Mouse (Mus musculus) embryonic facial prominence, embryonic 10.5 days (tissue): ENCODE results near the gene Gm34653. TPM values are rescaled to one million over a fixed set of nuclear protein-coding genes. Genes with fewer than 3 reads are reported as not detected.

Experiments used
- DNase-seq: peaks from one replicate; pipeline ENCODE4 v3.0.0-alpha.2; 2017; ENCODE audit warnings: low spot score
- H3K27ac ChIP-seq: fragments of 300-500 bp; sonication (generic); replicated peaks from 2 replicates; pipeline ENCODE4 v1.5.1; 2016; ENCODE audit warnings: mild to moderate bottlenecking
- H3K27me3 ChIP-seq: fragments of 300-500 bp; sonication (generic); replicated peaks from 2 replicates; pipeline ENCODE4 v1.6.1; 2016; ENCODE audit warnings: low read depth, mild to moderate bottlenecking; ENCODE audit not compliant: poor library complexity, severe bottlenecking
- H3K36me3 ChIP-seq: fragments of 300-500 bp; sonication (generic); replicated peaks from 2 replicates; pipeline ENCODE4 v1.6.1; 2016; ENCODE audit warnings: mild to moderate bottlenecking, moderate library complexity
- H3K4me1 ChIP-seq: fragments of 300-500 bp; sonication (generic); 2 replicates; pipeline ENCODE4 v1.6.1; 2016
- H3K4me3 ChIP-seq: fragments of 300-500 bp; sonication (generic); 2 replicates; pipeline ENCODE4 v1.5.1; 2016; ENCODE audit warnings: mild to moderate bottlenecking, moderate library complexity
- H3K9me3 ChIP-seq: fragments of 300-500 bp; sonication (generic); 2 replicates; pipeline ENCODE4 v1.6.1; 2016; ENCODE audit warnings: mild to moderate bottlenecking
- whole genome bisulfite sequencing: fragments of 180-500 bp; shearing (Covaris S2); methylation state at CpG from one replicate; pipeline ENCODE4 v1.1.7; 2016; 5-methylcytosine and 5-hydroxymethylcytosine counted together
- polyA plus RNA-seq: library from polyadenylated mRNA; unstranded; fragments of >200 nt; fragmentation: Nextera tagmentation; extraction: Ambion mirVana; gene quantifications from 2 replicates; pipeline ENCODE4 v1.2.1, GENCODE M21; 2016

The Gm34653 gene
- polyA plus RNA-seq, 1 experiment from 2014 or later: 0.09 TPM

DNA sequence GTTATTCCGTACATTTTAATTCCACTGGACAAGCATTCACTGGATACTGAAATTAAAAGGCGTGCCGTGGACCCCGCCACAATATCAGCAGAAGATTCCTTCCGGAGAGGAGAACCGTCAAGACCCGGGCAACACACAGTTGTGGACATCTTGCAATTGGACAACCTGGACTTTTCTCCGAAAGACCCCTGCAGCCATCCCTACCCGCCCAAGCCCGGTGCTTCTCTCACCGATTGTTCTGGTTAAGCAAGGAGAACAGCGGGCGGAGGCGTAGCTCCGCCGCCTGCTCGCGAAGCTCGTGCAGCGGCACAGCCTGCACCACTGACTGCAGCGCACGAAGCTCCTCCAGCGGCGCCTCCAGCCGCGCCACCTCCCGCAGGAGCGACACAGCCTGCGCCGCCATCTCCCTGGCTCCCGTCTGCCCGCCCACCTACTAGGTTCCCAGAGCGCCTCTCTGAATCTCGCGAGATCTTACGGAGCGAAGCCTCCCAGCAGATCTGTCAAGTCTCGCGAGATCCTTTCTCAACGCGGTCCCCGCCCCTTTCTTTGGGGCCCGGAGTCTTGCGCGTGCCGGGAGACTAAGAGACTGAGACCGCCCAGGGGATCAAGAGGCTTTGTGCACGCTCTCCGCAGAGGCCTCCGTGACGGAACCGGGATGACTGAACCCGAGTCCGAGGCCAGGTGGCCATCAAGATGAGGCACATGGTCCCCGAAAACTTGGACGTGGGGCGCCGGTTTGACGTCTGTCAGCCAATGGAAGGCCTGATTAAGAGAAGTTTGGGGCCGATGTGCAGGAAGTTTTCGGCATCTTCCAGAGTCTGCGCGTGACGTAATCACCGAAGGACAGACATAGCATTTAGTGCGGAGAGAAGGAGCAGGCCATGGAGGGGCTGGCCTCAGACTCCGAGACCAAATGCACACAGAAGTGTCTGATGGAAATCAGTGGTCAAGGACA is 38.0 kb downstream of the Gm34653 start:
- Histone ChIP-seq H3K4me1 (peaks cover 33% of the 10 kb centered on the region), H3K36me3 (peaks cover 20% of the 10 kb centered on the region), H3K27me3 (peaks cover 31% of the 10 kb centered on the region), H3K27ac (peak overlapping the region; percentile 95), H3K4me3 (peak overlapping the region; percentile 94), H3K9me3 (no peaks in the 10 kb centered on the region)
- under 1% methylated on average over 67 of the region's 67 CpGs for WGBS
- peak; percentile 97 for DNase-seq

- peak within 1 kb of the TSS; percentile 43 for H3K4me3 ChIP-seq
- H3K4me1 ChIP-seq: peaks cover 25% of the 10 kb centered on the region
- peak; percentile 27 for DNase-seq
- H3K27ac ChIP-seq: 0 out of 2 replicates have a peak within 1 kb of the TSS, but pooled peaks have one; percentile 2
- H3K36me3 ChIP-seq: no peaks in the 10 kb centered on the region
- H3K9me3 ChIP-seq: no peaks in the 10 kb centered on the region
- H3K27me3 ChIP-seq: peaks cover 45% of the 10 kb centered on the region
- 3% methylated on average over 14 of the region's 14 CpGs for WGBS
Observed at GRCm38 (mm10) chr2:34874271-34874670, 41.5 kb downstream of the Gm34653 start, which contains the start of gene Cutal. TSS of gene Cutal (plus strand) at chr2:34874396.

GRCm38 (mm10) chr2:34874816-34875345 is 42.1 kb downstream of the Gm34653 start, which contains the start of gene Psmd5:
TSS of gene Psmd5 (minus strand) at chr2:34874968.
- Histone ChIP-seq H3K4me1 (peaks cover 19% of the 10 kb centered on the region), H3K36me3 (no peaks in the 10 kb centered on the region), H3K27me3 (peaks cover 45% of the 10 kb centered on the region), H3K27ac (0 out of 2 replicates have a peak within 1 kb of the TSS, but pooled peaks have one; percentile 2), H3K4me3 (peak within 1 kb of the TSS; percentile 43), H3K9me3 (no peaks in the 10 kb centered on the region)
- WGBS: 18% methylated on average over 8 of the region's 8 CpGs
- DNase-seq: no peak

DNA sequence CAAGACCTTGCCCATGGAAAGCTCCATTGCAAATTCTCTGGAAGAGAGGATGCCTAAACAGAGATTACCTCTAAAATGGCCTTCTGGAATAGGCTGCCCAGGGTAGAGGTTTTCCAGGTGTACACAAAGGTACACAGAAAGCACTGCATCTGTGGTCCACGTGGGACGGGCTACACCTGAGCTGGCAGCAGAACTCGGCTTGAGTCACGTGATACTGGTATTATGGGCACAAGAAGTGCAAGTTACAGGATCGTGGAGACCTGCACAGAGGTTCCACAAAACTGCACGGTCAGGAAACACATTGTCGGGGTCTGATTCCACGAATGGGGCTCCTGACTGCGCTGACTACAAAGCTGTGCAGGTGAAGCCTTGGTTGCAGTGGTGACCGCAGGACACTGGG is 47.2 kb downstream of the Gm34653 start:
- Histone ChIP-seq H3K27ac (no peak overlapping the region), H3K4me1 (no peaks in the 10 kb centered on the region), H3K4me3 (no peak overlapping the region), H3K36me3 (no peaks in the 10 kb centered on the region), H3K27me3 (peaks cover 24% of the 10 kb centered on the region), H3K9me3 (no peaks in the 10 kb centered on the region)
- 87% methylated on average over 10 of the region's 10 CpGs for WGBS
- no peak for DNase-seq

DNA sequence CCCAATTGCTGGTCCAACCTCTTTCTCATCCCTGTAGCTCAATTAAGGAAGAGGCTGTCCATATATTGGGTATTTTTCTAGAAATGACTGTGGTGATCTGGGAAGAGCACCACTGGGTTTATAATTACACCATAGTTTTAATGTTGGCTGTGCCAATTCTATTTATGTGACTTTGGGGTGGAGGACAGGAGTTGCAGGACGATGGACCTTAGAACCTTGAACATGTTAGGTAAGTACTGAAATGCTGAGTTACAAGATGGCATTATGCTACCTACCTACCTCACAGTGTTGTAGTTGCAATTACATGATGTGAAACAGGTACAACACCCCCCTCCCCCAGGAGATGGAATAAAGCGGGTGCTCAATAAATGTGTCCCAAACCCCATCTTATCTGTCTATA is 50.0 kb downstream of the Gm34653 start:
- WGBS: 94% methylated on average over 2 of the region's 2 CpGs
- Histone ChIP-seq H3K27me3 (peaks cover 7% of the 10 kb centered on the region; the same call in 1 of the 2 replicates), H3K4me1 (no peaks in the 10 kb centered on the region), H3K4me3 (no peak overlapping the region), H3K9me3 (no peaks in the 10 kb centered on the region), H3K27ac (no peak overlapping the region), H3K36me3 (no peaks in the 10 kb centered on the region)
- DNase-seq: no peak

DNA sequence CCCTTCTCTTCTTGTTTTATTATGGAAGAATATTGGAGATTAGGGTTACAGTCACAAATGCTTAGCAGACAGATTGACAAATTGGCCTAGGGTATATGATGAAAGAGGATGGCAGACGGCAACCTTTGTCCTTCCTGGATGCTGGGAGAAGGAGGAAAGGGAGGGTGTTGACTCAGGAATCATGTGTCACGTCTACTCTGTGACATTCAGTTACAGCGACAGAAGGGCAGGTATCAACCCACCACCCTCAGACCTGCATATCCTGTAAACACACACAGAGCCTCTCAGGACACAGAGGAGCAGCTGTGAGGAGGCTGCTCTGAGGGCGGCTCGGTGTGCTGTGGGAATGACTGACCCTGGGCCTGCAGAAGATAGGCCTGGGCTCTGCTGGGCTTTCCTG is 50.4 kb downstream of the Gm34653 start:
- DNase-seq: no peak
- H3K9me3 ChIP-seq: no peaks in the 10 kb centered on the region
- H3K36me3 ChIP-seq: no peaks in the 10 kb centered on the region
- no peak overlapping the region for H3K27ac ChIP-seq
- no peak overlapping the region for H3K4me3 ChIP-seq
- H3K4me1 ChIP-seq: 0 out of 2 replicates have a peak, but pooled peaks cover 3% of the 10 kb centered on the region
- H3K27me3 ChIP-seq: peaks cover 7% of the 10 kb centered on the region; the same call in 1 of the 2 replicates
- 64% methylated on average over 5 of the region's 5 CpGs for WGBS

DNA sequence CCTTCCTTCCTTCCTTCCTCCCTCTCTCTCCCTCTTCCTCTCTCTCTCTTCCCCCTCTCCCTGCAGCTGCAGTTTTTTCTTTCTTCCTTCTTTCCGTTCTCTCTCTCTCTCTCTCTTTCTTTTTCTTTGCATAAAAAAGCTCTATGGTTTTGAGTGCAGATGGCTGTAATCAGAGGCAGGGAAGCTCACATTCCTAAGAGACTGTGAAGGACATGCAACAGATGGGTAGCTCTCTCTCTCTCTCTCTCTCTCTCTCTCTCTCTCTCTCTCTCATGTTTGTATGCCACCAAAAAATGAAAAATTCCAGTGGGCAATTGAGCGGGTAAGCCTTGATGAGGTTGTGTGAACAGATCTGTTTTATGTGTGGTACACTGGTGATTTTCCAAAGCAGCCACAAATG is 51.4 kb downstream of the Gm34653 start:
- no peak overlapping the region for H3K4me3 ChIP-seq
- no peak overlapping the region for H3K27ac ChIP-seq
- H3K27me3 ChIP-seq: peaks cover 7% of the 10 kb centered on the region; the same call in 1 of the 2 replicates
- no peaks in the 10 kb centered on the region for H3K36me3 ChIP-seq
- no peak for DNase-seq
- H3K9me3 ChIP-seq: no peaks in the 10 kb centered on the region
- WGBS: 74% methylated on average over 2 of the region's 2 CpGs
- H3K4me1 ChIP-seq: 0 out of 2 replicates have a peak, but pooled peaks cover 3% of the 10 kb centered on the region

Other genes starting within 250 kb of the Gm34653 start
- 80.6 and 87.1 TPM in 2 replicates for gene Gapvd1, start 77.8 kb upstream of the Gm34653 start, polyA plus RNA-seq
- 908 and 968 TPM in 2 replicates for gene Hspa5, start 61.0 kb upstream of the Gm34653 start, polyA plus RNA-seq
- gene Rabepk, start 33.1 kb upstream of the Gm34653 start, polyA plus RNA-seq: 39.3 and 44.2 TPM in 2 replicates
- 77.3 and 79.0 TPM in 2 replicates for gene Fbxw2, start 6.7 kb upstream of the Gm34653 start, polyA plus RNA-seq
- gene Cutal, start 41.4 kb downstream of the Gm34653 start, polyA plus RNA-seq: 0.09 TPM in 1 of 2 replicates, not detected in the other
- 127 and 133 TPM in 2 replicates for gene Psmd5, start 42.0 kb downstream of the Gm34653 start, polyA plus RNA-seq
- gene Phf19, start 81.0 kb downstream of the Gm34653 start, polyA plus RNA-seq: 1.1 and 1.8 TPM in 2 replicates
- gene Traf1, start 128.8 kb downstream of the Gm34653 start, polyA plus RNA-seq: 0.34 and 0.38 TPM in 2 replicates
- gene Hc, start 228.4 kb downstream of the Gm34653 start, polyA plus RNA-seq: 0.10 and 0.17 TPM in 2 replicates